Mouse (Mus musculus) testis, adult 2 months (tissue): ENCODE measurements around the gene Agpat4.

Experiments used
- CTCF ChIP-seq: fragments of 200-500 bp; IDR thresholded peaks from 2 replicates; pipeline ENCODE4 v1.5.1; 2012; ENCODE audit warnings: low read depth, mild to moderate bottlenecking, inconsistent platforms, low read length, moderate library complexity; ENCODE audit not compliant: control insufficient read depth, insufficient read depth, insufficient replicate concordance
- POLR2A ChIP-seq: fragments of 200-500 bp; IDR thresholded peaks from 2 replicates; pipeline ENCODE4 v1.6.1; 2012; ENCODE audit warnings: low read depth, mild to moderate bottlenecking, inconsistent platforms, low read length, moderate library complexity; ENCODE audit not compliant: control insufficient read depth

DNA sequence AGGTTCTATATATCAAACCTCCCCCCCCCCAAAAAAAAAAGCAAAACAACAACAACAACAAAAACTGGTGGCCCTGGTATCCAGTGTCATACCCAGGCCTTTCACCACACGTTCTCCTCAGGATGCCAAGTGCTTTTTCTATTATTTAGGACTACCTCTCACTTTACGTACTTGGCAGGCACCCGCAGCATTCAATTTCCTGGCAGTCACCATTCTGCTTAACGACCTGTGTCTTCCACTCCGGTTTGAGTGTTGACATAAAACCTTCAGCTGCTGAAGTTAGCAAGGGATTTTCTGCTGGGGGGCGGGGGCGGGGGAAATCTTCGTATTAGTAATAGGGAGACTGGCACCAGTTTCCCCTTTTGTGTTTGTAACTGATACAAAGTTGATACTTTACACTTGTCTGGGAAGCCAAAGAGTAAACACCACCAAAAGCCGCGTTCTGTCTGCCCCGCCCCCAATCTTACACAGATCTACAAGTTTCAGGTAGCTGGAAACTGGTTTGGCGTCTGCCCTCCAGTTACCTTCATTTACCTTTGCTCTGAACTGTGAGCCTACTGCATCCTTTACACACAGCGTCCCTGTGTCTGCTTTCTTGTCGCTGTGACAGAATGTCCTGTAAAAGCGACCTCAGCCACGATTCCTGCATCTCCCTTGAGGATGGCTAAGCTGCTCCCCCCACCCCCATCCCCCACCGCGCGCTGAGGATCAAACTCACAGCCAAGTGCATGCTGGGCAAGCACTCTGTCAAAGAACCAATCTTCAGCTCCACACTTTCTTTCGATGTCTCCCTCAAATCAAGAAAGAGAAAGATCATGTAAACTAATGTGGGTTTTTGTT is 37.6 kb upstream of the Agpat4 start:
- TF ChIP-seq POLR2A: no peak
- TF ChIP-seq CTCF: no peak
